Mouse (Mus musculus): ENCODE results near the gene Parm1.
A peak's percentile ranks its signal among the peaks of the same experiment; 100 is the strongest.

Parm1 gene

GRCm38 (mm10) chr5:91517480-91518301 lies at the start of gene Parm1:
TSS of gene Parm1 (plus strand) at chr5:91517615.
- peak; percentile 73 for DNase-seq (ENCODE audit: low spot score)

GRCm38 (mm10) chr5:91475241-91475640 lies 42.2 kb upstream of the Parm1 start:
- DNase-seq (ENCODE audit: low spot score) = no peak

DNA sequence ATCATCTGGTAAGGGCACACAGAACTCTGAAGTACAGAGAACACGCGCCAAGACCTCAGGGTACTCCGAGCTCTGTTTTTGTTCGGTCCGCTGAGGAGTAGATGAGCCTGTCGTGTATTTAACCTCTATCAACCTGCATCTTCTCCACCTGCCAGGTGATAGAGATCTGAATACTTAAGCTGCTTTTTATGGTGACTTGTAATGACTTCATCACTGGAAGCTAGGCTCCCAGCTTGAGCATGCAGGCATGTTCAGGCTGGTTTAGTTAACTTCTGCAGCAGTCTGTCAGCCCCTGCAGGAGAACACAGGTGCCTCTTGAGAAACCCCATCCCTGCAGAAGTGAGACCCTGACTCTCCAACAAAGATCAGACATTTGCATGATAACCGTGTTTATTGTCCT lies 40.6 kb upstream of the Parm1 start:
- no peak for DNase-seq (ENCODE audit: low spot score)

GRCm38 (mm10) chr5:91478673-91479072 lies 38.7 kb upstream of the Parm1 start:
- DNase-seq (ENCODE audit: low spot score) = no peak

DNA sequence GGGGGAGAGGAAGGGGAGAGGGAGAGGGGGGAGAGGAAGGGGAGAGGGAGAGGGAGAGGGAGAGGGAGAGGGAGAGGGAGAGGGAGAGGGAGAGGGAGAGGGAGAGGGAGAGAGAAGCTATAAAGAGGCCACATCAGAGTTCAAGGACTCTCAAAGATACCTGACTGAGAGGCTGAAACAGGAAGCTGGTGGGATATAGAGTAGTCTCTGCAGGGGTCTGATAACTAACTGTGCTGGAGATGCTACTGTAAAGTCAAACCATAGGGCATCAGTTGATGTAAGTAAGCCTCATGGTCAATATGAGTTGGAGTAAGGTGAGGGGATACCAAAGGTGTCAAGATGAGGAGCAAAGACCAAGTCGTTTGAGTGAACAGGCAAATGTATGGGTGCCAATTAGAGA lies 37.3 kb upstream of the Parm1 start:
- DNase-seq (ENCODE audit: low spot score) = no peak

DNA sequence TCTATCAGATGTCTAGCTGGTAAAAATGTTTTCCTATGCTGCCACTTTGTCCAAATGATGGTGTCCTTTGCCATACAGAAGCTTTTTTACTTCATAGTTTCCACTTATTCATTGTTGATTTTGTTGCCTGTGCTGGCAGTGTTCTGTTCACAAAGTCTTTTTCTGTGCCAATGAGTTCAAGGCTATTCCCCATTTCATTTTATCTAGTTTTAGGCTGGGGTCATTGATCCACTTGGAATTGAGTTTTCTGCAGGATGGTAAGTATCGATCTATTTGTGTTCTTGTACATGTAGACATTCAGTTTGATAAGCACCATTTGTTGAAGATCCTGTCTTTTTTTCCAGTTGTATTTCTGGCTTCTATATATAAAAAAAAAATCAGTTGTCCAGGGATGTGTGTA lies 33.1 kb upstream of the Parm1 start:
- DNase-seq (ENCODE audit: low spot score) = no peak

DNA sequence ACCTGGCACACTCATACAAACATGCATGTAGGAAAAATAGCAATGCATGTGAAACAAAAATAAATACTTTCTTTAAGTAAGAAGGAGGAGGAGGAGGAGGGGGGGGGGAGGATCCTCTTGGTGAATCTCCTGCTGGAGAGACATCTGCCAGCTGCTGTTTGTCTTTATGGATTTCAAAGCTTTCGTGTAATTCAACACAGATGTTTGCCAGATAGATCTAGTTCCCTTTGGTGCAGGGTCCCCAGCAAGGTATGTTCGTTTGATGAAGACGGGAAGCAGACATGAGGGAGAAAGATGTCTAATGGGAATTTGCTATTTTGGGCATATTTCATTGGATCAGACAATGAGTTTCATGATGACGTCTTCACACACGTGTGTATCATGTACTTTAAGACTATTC lies 23.0 kb upstream of the Parm1 start:
- DNase-seq (ENCODE audit: low spot score) = no peak

DNA sequence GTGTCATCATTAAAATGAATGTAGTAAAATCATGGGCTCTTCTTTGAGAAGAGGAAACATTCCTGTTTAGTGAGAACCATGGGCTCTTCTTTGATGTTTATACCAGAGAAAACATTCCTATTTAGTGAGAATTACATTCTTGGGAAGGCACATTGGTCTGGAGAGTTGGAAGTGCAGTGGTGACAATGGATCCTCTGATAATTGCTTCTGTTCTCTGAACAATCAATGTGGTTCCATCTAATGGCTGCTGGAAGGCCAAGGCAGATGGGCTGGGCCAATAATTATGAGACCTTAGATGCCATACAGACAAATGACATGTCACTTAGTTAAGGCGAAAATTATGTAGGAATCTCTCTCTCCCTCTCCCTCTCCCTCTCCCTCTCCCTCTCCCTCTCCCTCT lies 16.1 kb upstream of the Parm1 start:
- no peak for DNase-seq (ENCODE audit: low spot score)

DNA sequence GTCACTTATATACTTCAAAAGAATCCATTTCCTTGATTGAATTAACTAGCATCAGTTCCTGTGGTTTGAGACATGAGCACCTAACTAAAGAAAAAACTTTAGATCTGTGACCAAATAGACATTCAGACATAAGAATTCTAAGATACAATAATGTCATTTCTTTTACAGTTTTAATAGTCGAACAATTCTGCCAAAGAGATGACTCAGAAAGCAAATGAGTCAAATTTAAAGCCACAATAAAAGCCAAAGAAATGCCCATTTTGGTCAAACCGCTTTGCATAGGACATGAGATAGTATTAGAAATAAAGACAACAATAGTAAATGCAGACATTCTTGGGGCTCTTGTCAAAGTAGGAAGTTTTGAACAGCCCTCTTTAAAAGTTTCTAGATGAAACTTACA lies 15.0 kb upstream of the Parm1 start:
- no peak for DNase-seq (ENCODE audit: low spot score)

GRCm38 (mm10) chr5:91504320-91504922 lies 13.0 kb upstream of the Parm1 start:
- DNase-seq (ENCODE audit: low spot score) = no peak

GRCm38 (mm10) chr5:91517077-91517476 lies 338 bp upstream of the Parm1 start:
- DNase-seq (ENCODE audit: low spot score) = no peak

- DNase-seq (ENCODE audit: low spot score) = no peak
These were observed 931 bp downstream of the Parm1 start for GRCm38 (mm10) chr5:91518302-91518790.

- peak; percentile 27 for DNase-seq (ENCODE audit: low spot score)
These were observed 1.5 kb downstream of the Parm1 start for GRCm38 (mm10) chr5:91518946-91519345.

- no peak for DNase-seq (ENCODE audit: low spot score)
These were observed 2.1 kb downstream of the Parm1 start for GRCm38 (mm10) chr5:91519521-91519920.

DNA sequence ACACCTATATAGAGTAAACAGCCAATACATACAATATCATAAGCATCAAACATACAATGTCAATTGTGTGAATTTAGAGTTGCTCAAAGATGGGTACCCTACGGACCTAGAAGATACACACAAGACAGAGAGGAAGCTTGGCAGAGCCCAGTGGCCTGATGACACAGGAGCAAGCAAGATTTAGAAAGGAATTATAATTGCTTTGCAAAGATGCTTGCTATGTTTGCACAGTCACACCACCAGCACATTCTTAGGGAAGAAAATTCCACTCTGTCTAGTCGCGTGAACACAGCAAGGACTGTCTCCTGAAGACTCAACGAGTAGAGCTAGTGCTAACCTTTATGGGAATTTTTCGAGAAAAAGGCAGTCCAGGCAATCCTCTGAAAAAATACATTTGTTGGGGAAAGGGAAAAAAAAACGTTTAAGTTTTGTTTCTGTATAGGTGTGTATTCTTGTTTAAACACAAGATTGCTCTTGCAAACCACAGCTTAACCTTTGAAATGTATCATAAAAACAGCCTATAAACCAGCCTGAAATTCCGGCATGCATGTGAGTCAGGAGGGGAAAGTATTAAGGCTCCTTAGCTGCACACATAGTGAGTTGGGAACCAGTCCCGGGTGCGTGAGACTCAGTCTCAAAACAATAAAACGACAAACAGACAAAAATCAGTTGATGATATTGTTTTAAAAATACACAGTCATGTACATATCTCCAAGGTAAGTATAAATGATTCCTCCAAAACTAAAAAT lies 15.5 kb downstream of the Parm1 start:
- no peak for DNase-seq (ENCODE audit: low spot score)

- DNase-seq (ENCODE audit: low spot score) = no peak
These were observed 41.7 kb downstream of the Parm1 start for GRCm38 (mm10) chr5:91559071-91559610.

- no peak for DNase-seq (ENCODE audit: low spot score)
These were observed 42.3 kb downstream of the Parm1 start for GRCm38 (mm10) chr5:91559711-91560110.

GRCm38 (mm10) chr5:91561394-91561793 lies 44.0 kb downstream of the Parm1 start:
- DNase-seq (ENCODE audit: low spot score) = no peak

DNA sequence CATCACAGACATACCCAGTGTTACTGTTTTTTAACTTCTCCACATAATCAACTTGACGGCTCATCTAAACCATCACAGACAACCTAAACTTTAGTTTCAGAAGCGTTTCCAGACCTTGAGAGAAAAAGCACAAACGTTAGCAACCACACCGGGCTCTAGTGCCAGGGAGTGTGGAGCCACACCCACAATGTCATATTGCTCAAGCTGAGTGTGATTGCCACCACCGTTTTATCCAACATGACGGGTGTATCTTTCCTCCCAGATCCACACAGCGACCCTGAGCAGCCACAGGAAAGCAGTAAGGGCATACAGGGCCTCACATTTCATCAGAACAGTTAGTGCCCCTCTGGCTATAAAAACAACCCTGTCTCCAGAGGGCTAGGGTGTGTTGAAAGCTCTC lies 45.1 kb downstream of the Parm1 start:
- no peak for DNase-seq (ENCODE audit: low spot score)

- DNase-seq (ENCODE audit: low spot score) = peak; percentile 6
These were observed 46.6 kb downstream of the Parm1 start for GRCm38 (mm10) chr5:91564054-91564453.

DNA sequence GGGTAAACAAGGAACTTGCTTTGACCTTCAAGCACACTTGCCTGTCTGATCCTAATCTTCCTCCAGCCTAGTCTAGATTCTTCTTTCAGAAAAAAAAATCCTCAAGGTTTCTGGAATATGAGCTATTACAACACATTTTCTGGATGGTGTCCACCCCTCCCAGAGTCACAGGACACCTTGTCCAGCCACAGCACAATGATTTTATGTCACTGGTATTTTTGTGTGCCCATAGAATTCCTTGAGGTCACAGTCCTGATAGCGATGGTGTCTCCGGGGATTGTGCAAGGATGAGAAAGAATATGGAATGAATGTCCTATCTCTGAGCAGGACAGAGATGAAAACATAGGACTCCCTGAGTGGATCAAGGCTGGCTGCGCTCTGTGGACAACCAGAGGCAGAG lies 48.0 kb downstream of the Parm1 start:
- no peak for DNase-seq (ENCODE audit: low spot score)

DNA sequence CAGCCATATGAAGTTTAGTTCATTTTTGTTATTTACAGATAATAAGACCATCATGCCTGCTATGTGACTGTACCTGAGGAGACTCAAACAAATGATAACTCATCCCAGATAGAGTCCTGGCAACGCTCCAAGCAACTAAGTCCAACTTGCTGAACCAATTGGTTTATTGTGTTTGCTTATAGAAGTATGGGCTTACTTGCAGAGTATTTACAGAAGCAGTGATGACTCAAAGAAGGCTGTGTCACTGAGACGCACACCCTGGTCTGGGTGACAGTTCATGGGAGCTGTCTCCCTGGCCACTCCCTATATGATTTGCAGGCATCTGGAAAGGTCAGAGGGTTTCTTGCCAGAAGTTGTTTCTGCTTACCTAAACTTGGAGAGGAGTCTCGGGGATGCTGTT lies 49.2 kb downstream of the Parm1 start:
- DNase-seq (ENCODE audit: low spot score) = no peak

- DNase-seq (ENCODE audit: low spot score) = no peak
These were observed 56.8 kb downstream of the Parm1 start for GRCm38 (mm10) chr5:91574211-91574610.

Data from testis, postnatal 14 days (tissue).